Mouse (Mus musculus): ENCODE data around the gene 4833439L19Rik.

GRCm38 (mm10) chr13:54582126-54582525 is 16.9 kb upstream of the 4833439L19Rik start:
- TF ChIP-seq POLR2A (IDR thresholded peaks at IDR 0.05; ENCODE audit: low read depth, low read length), result no peak
- no peak for TF ChIP-seq CTCF (conservative IDR thresholded peaks at IDR 0.05 in 1 of 2, IDR thresholded peaks at IDR 0.05 in 1 of 2; ENCODE audit: low read depth in 2 of 2, low read length in 2 of 2)
- TF ChIP-seq HCFC1 (IDR thresholded peaks at IDR 0.05; ENCODE audit: low read depth, low read length), result no peak
- no peak for TF ChIP-seq ZMIZ1 (IDR thresholded peaks at IDR 0.05; ENCODE audit: low read depth, low read length)
- no peak; the same call in 1 of the 2 replicates for TF ChIP-seq POLR2AphosphoS2 (IDR thresholded peaks at IDR 0.05; ENCODE audit: low read depth, low read length)
- no peak for TF ChIP-seq CHD2 (IDR thresholded peaks at IDR 0.05; ENCODE audit: low read length)
- no peak for TF ChIP-seq NELFE (IDR thresholded peaks at IDR 0.05; ENCODE audit: low read depth, low read length)
- TF ChIP-seq RCOR1 (conservative IDR thresholded peaks at IDR 0.05; ENCODE audit: low read depth, low read length), result no peak
- TF ChIP-seq EP300 (IDR thresholded peaks at IDR 0.05; ENCODE audit: low read length), result no peak
- no peak for TF ChIP-seq IRF4 (IDR thresholded peaks at IDR 0.05; ENCODE audit: low read depth, low read length)
- TF ChIP-seq TBP (conservative IDR thresholded peaks at IDR 0.05; ENCODE audit: low read depth, low read length), result no peak

Data from CH12.LX (cell line).